Mouse (Mus musculus) G1E (cell line): ENCODE measurements around the gene Jpt2. TPM values are rescaled to one million over a fixed set of nuclear protein-coding genes. Genes with fewer than 3 reads are reported as not detected.

Experiments
- ATAC-seq: 2 replicates; pipeline ENCODE4 v1.8.0; 2016; ENCODE audit warnings: mild to moderate bottlenecking; ENCODE audit not compliant: insufficient number of reproducible peaks, poor library complexity, low FRiP score, severe bottlenecking; ENCODE audit errors: extremely low read depth
- DNase-seq: peaks from one replicate; pipeline ENCODE4 v3.0.0; 2012; ENCODE audit warnings: low spot score
- H3K27me3 ChIP-seq: 2 replicates; pipeline ENCODE4 v1.6.1; 2012; ENCODE audit warnings: mild to moderate bottlenecking, low read length, inconsistent platforms; ENCODE audit not compliant: insufficient read depth
- H3K36me3 ChIP-seq: replicated peaks from 2 replicates; pipeline ENCODE3; 2012; ENCODE audit warnings: mild to moderate bottlenecking, inconsistent platforms
- H3K4me1 ChIP-seq: 2 replicates; pipeline ENCODE4 v1.6.1; 2012; ENCODE audit warnings: low read depth, low read length, inconsistent platforms, mixed read lengths; ENCODE audit not compliant: insufficient read depth
- H3K4me3 ChIP-seq: 2 replicates; pipeline ENCODE4 v1.5.1; 2012; ENCODE audit warnings: low read depth, mild to moderate bottlenecking, inconsistent platforms, low read length, moderate library complexity, mixed read lengths
- H3K9me3 ChIP-seq: replicated peaks from 2 replicates; pipeline ENCODE4 v1.6.1; 2012; ENCODE audit warnings: inconsistent platforms
- CTCF ChIP-seq: IDR thresholded peaks from 2 replicates; pipeline ENCODE4 v1.5.1; 2012; ENCODE audit warnings: low read depth, low read length, inconsistent platforms, mixed read lengths
- GATA1 ChIP-seq: IDR thresholded peaks from 2 replicates; pipeline ENCODE4 v1.6.1; 2012; ENCODE audit warnings: borderline replicate concordance, low read length, inconsistent platforms, mixed read lengths
- GATA2 ChIP-seq: IDR thresholded peaks from 2 replicates; pipeline ENCODE4 v1.6.1; 2012; ENCODE audit warnings: low read depth, low read length, inconsistent platforms, borderline replicate concordance
- POLR2AphosphoS5 ChIP-seq: IDR thresholded peaks from 2 replicates; pipeline ENCODE4 v1.6.1; 2012; ENCODE audit warnings: low read depth, low read length, inconsistent platforms; ENCODE audit not compliant: insufficient replicate concordance
- TAL1 ChIP-seq: conservative IDR thresholded peaks from 2 replicates; pipeline ENCODE4 v1.6.1; 2012; ENCODE audit warnings: low read depth, low read length, inconsistent platforms, mixed read lengths
- polyA plus RNA-seq: library from polyadenylated mRNA; stranded (reverse); fragments of >175 nt; gene quantifications from 2 replicates; pipeline ENCODE4 v1.2.3, GENCODE M21; 2012
- total RNA-seq, 2 experiments: library from RNA; stranded (forward) in 1 of 2; stranded (reverse) in 1 of 2; fragments of 200-1000 nt in 1 of 2; fragments of >200 nt in 1 of 2; fragmentation: Nextera tagmentation in 1 of 2; gene quantifications; 2 replicates each; pipeline ENCODE4 v1.2.3; 2014 to 2017

Gene Jpt2
- total and polyA plus RNA-seq, 3 experiments = 28.8 to 83.5 (median 71.2) TPM

DNA sequence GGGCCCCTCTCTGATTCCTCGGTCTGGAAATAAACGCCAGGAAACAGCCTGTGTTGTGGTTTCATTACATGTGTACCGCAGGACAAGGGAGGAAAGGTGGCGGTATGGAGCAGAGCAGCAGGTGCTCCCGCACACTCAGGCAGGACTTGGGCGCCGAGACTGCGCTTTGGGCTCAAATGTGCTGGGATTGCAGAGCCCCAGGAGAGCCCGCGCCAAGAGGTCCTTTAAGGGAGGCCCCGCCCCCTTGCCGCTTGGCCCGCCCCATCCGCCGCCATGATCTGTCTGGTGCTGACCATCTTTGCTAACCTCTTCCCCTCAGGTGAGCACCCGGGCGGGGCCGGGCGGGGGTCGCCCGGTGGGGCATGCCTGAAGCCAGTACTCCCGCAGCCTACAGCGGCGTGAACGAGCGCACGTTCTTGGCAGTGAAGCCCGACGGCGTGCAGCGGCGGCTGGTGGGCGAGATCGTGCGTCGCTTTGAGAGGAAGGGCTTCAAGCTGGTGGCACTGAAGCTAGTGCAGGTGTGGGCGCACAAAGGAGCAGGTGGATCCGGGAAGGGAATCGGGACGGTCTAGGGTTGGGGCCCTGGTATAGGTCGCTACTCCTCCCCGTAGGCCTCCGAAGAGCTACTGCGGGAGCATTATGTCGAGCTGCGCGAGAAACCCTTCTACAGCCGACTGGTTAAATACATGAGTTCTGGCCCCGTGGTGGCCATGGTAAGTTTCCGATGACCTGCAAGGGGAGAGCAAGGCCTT lies 64.1 kb downstream of the Jpt2 start, which contains the start of gene Nme3:
Gene Nme3, plus strand, starts transcription at position 260 of the 752 bp plus-strand sequence.
- DNase-seq (peak; percentile 86), ATAC-seq (peak; percentile 37; the same call in 1 of the 2 replicates)
- Histone ChIP-seq H3K4me3 (peak within 1 kb of the TSS; percentile 92), H3K4me1 (peaks cover 70% of the 10 kb centered on the region), H3K27me3 (no peaks in the 10 kb centered on the region), H3K9me3 (no peaks in the 10 kb centered on the region), H3K36me3 (peaks cover 86% of the 10 kb centered on the region)
- no peak for TF ChIP-seq GATA1
- no peak for TF ChIP-seq TAL1

DNA sequence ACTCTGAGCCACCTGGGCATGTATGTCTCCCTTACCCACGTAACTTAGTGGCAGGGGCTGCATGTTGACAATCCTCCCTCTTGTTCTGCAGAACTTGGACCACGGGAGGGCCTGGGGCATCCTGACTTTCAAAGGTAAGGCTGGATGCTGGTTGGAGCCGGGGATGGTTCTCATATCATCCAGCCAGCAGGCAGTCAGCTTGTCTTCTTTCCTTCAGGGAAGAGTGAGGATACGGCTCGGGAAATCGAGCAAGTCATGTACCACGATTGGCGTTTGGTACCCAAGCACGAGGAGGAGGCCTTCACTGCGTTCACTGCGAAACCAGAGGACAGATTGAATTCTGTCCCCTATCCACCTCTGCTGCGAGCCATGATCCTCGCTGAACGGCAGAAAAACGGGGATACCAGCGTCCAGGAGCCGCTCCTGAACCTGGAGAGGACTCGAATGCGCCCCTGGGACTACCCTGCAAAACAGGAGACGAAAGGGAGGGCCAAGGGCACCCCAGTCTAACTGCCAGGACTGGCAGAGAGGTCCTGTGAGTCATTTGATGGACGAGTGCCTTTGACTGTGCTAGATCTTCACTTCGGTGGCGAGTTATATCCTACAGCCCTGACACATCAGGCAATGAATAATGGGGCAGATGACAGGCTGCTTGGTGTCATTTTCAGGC lies 64.8 kb downstream of the Jpt2 start:
- Histone ChIP-seq H3K4me3 (peak overlapping the region; percentile 92), H3K4me1 (peaks cover 70% of the 10 kb centered on the region), H3K9me3 (no peaks in the 10 kb centered on the region), H3K27me3 (no peaks in the 10 kb centered on the region), H3K36me3 (peaks cover 86% of the 10 kb centered on the region)
- no peak for ATAC-seq
- DNase-seq = peak; percentile 35
- TF ChIP-seq POLR2AphosphoS5 (no peak), CTCF (no peak), GATA2 (no peak), GATA1 (no peak), TAL1 (no peak)

GRCm38 (mm10) chr17:24894995-24895547 lies 65.4 kb downstream of the Jpt2 start, which contains the start of the genes Eme2 and Mrps34:
TSS of gene Eme2 (minus strand) at chr17:24895087.
TSS of gene Mrps34 (plus strand) at chr17:24895116.
- 0 out of 2 replicates have a peak, but pooled peaks have one; percentile 35 for ATAC-seq
- Histone ChIP-seq H3K9me3 (no peaks in the 10 kb centered on the region), H3K4me3 (peak within 1 kb of the TSS; percentile 92), H3K4me1 (peaks cover 71% of the 10 kb centered on the region), H3K36me3 (peaks cover 86% of the 10 kb centered on the region), H3K27me3 (no peaks in the 10 kb centered on the region)
- DNase-seq = peak; percentile 76
- TF ChIP-seq TAL1 = no peak
- TF ChIP-seq GATA2 = no peak
- no peak for TF ChIP-seq POLR2AphosphoS5
- no peak for TF ChIP-seq GATA1
- no peak for TF ChIP-seq CTCF

GRCm38 (mm10) chr17:24894061-24894994 lies 66.2 kb downstream of the Jpt2 start:
- no peak for DNase-seq
- Histone ChIP-seq H3K27me3 (no peaks in the 10 kb centered on the region), H3K9me3 (no peaks in the 10 kb centered on the region), H3K36me3 (peaks cover 86% of the 10 kb centered on the region), H3K4me3 (peak overlapping the region; percentile 92), H3K4me1 (peaks cover 77% of the 10 kb centered on the region)
- TF ChIP-seq POLR2AphosphoS5 (no peak), CTCF (no peak), TAL1 (no peak), GATA1 (no peak), GATA2 (no peak)
- no peak for ATAC-seq

- H3K4me1 ChIP-seq = peaks cover 77% of the 10 kb centered on the region
These were observed 67.2 kb downstream of the Jpt2 start for GRCm38 (mm10) chr17:24893276-24893675.

More at GRCm38 (mm10) chr17:24893276-24893675, 67.2 kb downstream of the Jpt2 start:
- ATAC-seq (no peak), DNase-seq (no peak)
- Histone ChIP-seq H3K9me3 (no peaks in the 10 kb centered on the region), H3K36me3 (peaks cover 84% of the 10 kb centered on the region), H3K27me3 (no peaks in the 10 kb centered on the region), H3K4me3 (peak overlapping the region; percentile 92; the same call in 1 of the 2 replicates)
- TF ChIP-seq POLR2AphosphoS5 = no peak
- no peak for TF ChIP-seq TAL1
- no peak for TF ChIP-seq GATA1
- no peak for TF ChIP-seq GATA2
- no peak for TF ChIP-seq CTCF
